Mouse (Mus musculus): ENCODE measurements around the gene Setd1a.

Gene Setd1a

GRCm38 (mm10) chr7:127800435-127801009, 24.1 kb downstream of the Setd1a start, which contains the start of gene Hsd3b7:
Gene Hsd3b7, plus strand, starts transcription at chr7:127800604.
- peak; percentile 71 for DNase-seq (ENCODE audit: low spot score)

- no peak for DNase-seq (ENCODE audit: low spot score)
These were observed 24.6 kb downstream of the Setd1a start for GRCm38 (mm10) chr7:127801010-127801621.

- no peak for DNase-seq (ENCODE audit: low spot score)
These were observed 25.8 kb downstream of the Setd1a start for GRCm38 (mm10) chr7:127802313-127802712.

- no peak for DNase-seq (ENCODE audit: low spot score)
These were observed 32.4 kb downstream of the Setd1a start for GRCm38 (mm10) chr7:127808821-127809220.

GRCm38 (mm10) chr7:127809846-127810245, 33.4 kb downstream of the Setd1a start:
- no peak for DNase-seq (ENCODE audit: low spot score)

GRCm38 (mm10) chr7:127810650-127811049, 34.2 kb downstream of the Setd1a start:
- no peak for DNase-seq (ENCODE audit: low spot score)

DNA sequence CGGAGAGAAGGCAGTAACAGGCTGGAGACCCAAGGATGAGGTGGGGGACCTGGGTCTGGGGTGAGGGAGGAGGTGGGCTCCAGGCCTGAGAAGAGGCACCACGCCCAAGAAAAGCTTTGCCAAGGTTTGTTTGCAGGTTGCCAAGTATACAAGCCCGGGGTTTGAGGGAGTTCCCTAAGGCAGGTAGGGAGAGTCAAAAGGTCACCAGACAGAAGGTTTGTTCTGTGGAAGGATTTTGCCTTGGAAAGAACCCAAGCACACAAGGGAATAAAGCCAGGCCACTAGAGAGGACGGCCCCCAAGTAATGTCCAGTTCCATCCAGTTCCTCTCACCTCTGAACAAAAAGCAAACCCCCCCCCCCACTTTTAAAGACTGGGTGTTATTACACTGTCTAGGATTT, 34.8 kb downstream of the Setd1a start:
- no peak for DNase-seq (ENCODE audit: low spot score)

DNA sequence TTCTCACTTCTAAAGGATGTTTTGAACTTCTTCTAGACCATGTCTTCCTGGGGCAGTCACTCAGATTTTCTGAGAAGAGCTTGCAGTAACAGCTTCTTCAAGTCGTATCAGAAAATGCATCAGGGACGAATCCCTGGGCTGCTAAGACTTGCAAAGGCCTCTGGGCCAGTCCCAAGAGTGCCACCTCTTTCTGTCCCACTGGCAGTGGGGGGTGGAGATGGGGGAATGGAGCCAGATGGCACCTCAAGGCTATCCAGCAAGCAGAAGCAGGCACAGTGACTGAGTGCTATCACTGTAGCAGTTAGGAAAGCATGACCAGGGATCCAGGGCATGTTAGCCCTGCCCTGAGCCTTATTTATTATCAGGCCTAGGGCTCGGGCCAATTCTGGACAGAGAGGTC, 35.8 kb downstream of the Setd1a start:
- no peak for DNase-seq (ENCODE audit: low spot score)

DNA sequence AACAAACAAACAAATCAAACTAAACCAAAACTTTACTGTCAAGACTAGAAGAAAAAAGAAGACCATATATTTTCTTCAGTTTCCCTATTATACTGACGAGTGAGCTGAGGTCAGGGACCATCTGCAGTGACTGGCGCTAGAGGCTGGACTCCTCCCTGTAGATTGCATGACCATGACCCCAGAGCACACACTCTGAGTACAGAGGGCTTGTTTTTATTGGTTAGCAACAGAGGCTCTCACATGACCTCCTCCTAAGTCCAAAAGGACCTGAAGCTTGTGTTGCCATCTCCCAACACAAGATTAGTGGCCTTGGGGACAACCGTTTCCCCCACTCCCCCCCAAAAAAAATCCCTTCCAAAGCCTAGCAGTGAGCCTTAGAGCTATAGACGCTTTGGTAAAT, 37.4 kb downstream of the Setd1a start:
- DNase-seq (ENCODE audit: low spot score), result no peak

- DNase-seq (ENCODE audit: low spot score), result no peak
These were observed 37.9 kb downstream of the Setd1a start for GRCm38 (mm10) chr7:127814241-127814921.

- DNase-seq (ENCODE audit: low spot score), result no peak
These were observed 38.7 kb downstream of the Setd1a start for GRCm38 (mm10) chr7:127815116-127815665.

DNA sequence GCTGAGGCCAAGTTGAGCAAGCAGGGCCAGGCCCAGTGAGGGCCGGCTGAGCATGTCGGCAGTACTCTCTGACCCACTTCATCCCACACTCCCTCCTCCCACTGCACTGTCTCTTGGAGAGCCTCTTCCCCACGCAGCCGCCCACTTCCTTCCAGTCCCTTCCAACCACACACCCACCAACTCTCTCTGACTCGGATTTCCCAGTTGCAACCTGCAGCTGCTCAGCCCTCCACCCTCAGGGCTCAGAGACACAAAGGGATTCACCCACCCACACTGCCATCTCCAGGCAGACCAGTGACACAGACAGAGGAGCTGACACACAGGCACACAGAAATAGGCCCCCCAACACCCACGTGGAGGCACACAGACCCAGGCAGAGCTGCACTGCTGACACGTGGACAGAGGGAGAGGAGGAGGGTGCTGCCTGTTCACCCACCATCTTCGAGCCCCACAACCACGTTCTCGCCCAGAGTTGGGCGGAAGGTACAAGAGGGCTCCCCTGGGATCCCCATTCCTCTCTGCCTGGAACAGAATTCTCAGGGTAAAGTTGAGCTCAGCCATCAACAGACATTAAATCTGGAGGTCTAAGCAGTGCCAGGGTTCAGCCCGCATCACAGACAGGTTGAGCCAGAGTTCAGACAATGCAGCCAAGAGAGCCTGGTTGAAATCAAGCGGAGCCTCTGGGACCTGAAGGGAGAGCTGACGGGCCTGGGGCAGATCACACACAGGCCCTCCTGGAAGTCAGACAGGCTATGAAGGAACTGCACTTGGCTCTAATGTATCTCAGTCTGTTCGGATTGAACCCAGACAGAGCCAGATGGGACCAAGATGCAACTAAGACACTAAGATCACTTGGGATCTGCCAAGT, 39.7 kb downstream of the Setd1a start:
- DNase-seq (ENCODE audit: low spot score), result no peak

GRCm38 (mm10) chr7:127817053-127817452, 40.6 kb downstream of the Setd1a start:
- DNase-seq (ENCODE audit: low spot score), result no peak

GRCm38 (mm10) chr7:127817776-127818175, 41.3 kb downstream of the Setd1a start:
- DNase-seq (ENCODE audit: low spot score), result no peak

DNA sequence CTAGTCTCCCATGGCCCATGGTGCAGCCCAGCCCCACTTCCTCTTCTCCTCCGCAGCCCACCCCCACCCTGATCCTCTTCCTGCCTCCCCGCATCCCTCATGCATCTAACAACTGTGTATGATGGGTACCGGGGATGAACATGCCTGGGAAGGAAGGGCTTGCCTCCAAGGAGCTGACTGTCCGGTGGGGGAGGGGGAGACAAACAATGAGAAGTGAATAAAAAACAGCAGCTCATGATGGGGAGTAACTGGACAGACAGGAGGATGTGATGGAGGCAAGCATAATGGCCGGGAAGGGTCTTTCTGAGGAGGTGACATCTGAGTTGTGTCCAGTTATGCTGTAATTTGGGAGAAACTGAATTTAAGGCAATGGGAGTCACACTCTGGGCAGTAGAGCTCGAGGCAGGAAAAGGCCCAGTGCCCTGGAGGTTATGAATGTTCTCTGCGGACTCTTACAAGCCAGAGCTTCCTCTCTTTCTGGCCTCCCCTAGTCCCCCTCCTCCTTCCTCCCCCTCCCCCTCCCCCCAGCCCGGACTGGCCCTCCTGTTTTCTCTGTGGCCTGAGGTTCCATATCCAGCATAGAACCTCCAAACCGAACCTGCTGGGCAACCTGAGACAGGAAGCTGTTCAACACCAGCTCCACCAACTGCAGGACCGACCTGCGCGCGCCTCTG, 44.5 kb downstream of the Setd1a start:
- DNase-seq (ENCODE audit: low spot score), result no peak

DNA sequence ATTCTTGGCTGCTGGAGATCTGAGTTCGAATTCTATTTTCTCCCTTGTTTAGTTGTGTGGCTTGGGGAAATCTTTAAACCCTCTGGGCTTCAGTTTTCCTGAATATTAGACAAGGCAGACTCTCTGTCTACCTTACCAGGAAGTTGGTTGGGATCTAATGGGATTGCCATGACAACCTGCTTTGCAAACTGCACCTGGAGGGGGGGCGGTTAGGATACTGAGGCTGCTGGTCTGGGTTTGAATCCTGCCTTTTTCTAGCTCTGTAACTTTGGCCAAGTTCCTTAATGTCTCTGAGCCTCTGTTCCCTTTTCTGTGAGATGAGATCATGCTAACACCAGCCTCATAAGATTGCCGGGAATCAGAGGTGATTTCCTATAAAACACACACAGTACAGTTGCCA, 46.0 kb downstream of the Setd1a start:
- DNase-seq (ENCODE audit: low spot score), result no peak

DNA sequence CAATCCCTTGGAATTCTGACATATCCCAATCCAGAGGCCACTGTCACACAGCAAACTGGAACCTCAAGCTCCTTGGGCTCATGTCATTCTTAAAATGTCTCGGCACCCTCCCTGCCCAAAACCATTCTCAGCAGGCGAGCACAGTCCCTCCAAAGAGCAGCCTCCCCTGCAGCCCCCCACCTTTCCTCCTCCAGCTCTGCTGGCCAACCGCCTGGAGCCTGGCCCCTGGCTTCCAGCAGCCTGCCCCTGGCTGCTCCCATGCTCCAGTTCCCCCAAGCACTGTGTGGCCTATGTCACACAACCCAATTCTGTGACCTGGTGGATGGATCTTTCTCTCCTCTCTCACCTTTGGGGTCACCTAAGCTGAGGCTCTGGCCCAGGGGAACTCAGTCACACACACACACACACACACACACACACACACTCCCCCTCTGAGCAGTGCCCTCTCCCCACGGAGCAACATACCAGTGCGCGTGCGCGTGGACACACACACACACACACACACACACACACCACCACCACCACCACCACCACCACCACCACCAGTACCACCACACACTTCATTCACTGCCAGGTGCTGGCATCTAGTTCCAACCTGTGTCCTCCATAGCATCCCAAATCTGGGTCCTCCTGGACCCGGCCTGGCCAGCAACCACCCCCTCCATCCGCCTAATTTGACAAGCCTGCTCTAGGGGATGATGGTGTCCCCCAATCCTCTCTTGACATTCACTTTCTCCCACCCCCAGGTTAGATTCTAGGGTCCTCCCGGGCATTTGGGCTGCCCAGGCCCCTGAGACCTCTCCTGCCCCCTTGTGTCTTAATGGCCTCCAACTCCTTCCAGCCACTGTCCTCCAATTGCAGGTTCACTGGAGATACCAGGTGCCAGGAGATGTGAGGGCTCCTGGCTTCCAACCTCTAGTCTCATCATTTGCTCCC, 47.0 kb downstream of the Setd1a start:
- DNase-seq (ENCODE audit: low spot score), result no peak

GRCm38 (mm10) chr7:127824176-127824871, 47.9 kb downstream of the Setd1a start, which contains the start of the genes Stx4a and Stx1b:
Gene Stx4a, plus strand, starts transcription at chr7:127824294.
Gene Stx1b, minus strand, starts transcription at chr7:127824549.
- no peak for DNase-seq (ENCODE audit: low spot score)

GRCm38 (mm10) chr7:127835550-127835949, 59.1 kb downstream of the Setd1a start:
- DNase-seq (ENCODE audit: low spot score), result no peak

DNA sequence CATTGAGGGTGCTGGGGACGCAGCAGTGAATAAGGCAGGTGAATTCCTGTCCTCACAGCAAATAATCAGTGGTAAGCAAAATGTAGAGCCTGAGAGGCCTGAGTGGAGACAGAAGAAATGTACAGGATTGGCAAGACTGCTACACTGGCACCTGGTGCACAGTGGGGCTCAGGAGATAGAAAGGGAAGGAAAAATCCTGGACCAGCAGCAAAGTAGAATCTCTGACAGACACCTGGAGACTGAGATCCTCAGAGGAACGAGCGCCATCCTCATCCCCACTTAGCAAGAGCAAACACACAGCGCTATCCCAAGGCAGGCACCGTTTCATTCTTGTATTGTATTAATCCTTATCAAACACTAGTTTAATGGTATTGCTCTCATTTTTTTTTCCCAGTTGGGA, 61.0 kb downstream of the Setd1a start:
- DNase-seq (ENCODE audit: low spot score), result no peak
